ENCODE assay signal across 11 mouse cellular contexts in the genomic region with DNA sequence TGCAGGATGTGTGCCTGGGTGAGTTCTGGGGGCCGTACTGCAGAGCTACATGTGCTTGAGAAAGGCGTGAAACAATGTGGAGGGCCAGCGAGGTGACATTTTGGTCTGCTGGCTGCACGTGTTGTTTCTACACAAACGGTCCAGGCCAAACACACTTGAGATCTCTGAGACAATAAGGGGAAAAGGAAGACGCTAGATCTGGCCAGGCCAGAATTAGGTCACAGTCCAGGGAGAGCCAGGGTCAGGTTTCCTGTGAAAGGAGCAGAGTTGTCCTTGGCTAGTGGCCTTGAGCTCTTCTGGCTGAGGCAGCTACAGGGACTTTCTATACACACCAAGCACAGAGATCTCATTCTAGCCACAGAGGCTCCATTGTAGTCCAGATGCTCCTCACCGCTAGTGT. TPM values are rescaled to one million over a fixed set of nuclear protein-coding genes. Genes with fewer than 3 reads are reported as not detected.
DNase-seq lines count a peak whose midpoint lies in the region; ATAC-seq and TF ChIP-seq lines count a peak whose summit lies in the region.
"Had no signal": no experiment of that assay in that cellular context is flagged by ENCODE, and none has a peak within 500 bp of the region (broad histone marks: within the 10 kb centered on the region; RNA-seq: fewer than 3 reads in every experiment).

No protein-coding gene starts in this region.

- peak overlapping the region; percentile 5; the same call in 1 of the 2 replicates for H3K27ac ChIP-seq in ES-E14 (ENCODE audit: insufficient read depth, low read depth, low read length, poor library complexity, severe bottlenecking)
- H3K27ac ChIP-seq in layer of hippocampus, adult 2 months: no peak overlapping the region

- H3K4me3 ChIP-seq in ES-E14 (ENCODE audit: insufficient read depth in 1 of 2, low read depth in 1 of 2, low read length in 2 of 2, poor library complexity in 1 of 2, severe bottlenecking in 1 of 2): no peak overlapping the region
- H3K4me3 ChIP-seq in layer of hippocampus, adult 2 months: no peak overlapping the region

- no peak overlapping the region for H3K9ac ChIP-seq in ES-E14 (ENCODE audit: insufficient read depth, low read depth, low read length, poor library complexity, severe bottlenecking)
- H3K9ac ChIP-seq: liver, postnatal 0 days had no signal

- H3K36me3 ChIP-seq in ES-E14 (ENCODE audit: control insufficient read depth, insufficient read depth, low read length, poor library complexity, severe bottlenecking): no peaks in the 10 kb centered on the region

- H3K9me3 ChIP-seq in ES-E14 (ENCODE audit: control insufficient read depth, insufficient read depth, low read depth, low read length): no peaks in the 10 kb centered on the region

- no peak for ATAC-seq in CD4-positive, CD25-positive, alpha-beta regulatory T cell, adult 4 months
- ATAC-seq: forebrain, embryonic 14.5 days; liver, postnatal 0 days had no signal

- no peaks in the 10 kb centered on the region for H3K4me1 ChIP-seq in ES-E14 (ENCODE audit: control insufficient read depth in 2 of 2, insufficient read depth in 2 of 2, low read length in 2 of 2, poor library complexity in 1 of 2)

- in situ Hi-C loops in ES-E14 (cut with MboI; ENCODE audit: low sequenced_read_pairs in 2 of 2, unreplicated experiment in 2 of 2): no loop called here

- TF ChIP-seq CTCF in layer of hippocampus, adult 2 months (conservative IDR thresholded peaks at IDR 0.05): no peak

- peak; percentile 37 to 43 for DNase-seq in cerebellum, postnatal 10 days
- no peak for DNase-seq in cerebellum, postnatal 4 days (ENCODE audit: low spot score in 2 of 2)
- DNase-seq in ES-E14 (ENCODE audit: low read depth, low spot score): no peak
- peak; percentile 84 for DNase-seq in heart, adult 8-10 months (ENCODE audit: low spot score)
- DNase-seq in kidney, postnatal 14 days: peak; percentile 73
- no peak for DNase-seq in layer of hippocampus, adult 2 months (ENCODE audit: low spot score in 2 of 2)
- DNase-seq in urinary bladder, postnatal 10 days (ENCODE audit: low spot score): no peak
- DNase-seq: liver, postnatal 0 days; spleen, adult 18-20 months had no signal

TF ChIP-seq in ES-E14, 5 proteins besides CTCF, POLR2A, EP300 and RAD21:
- TF ChIP-seq ZC3H11A (IDR thresholded peaks at IDR 0.05; ENCODE audit: borderline replicate concordance, low read depth, low read length): no peak
- no peak for TF ChIP-seq MAFK (IDR thresholded peaks at IDR 0.05; ENCODE audit: insufficient read depth, low read depth, low read length)

RNA-seq across cellular contexts. Expression of gene Trp53i11, which starts 44.7 kb away (rescaled TPM):
- total RNA-seq in ES-E14 (2012; rRNA removed): 21.7 and 39.3 TPM in 2 replicates
- 10 to 100 TPM; 14.0 to 37.8 (median 23.2) TPM for total RNA-seq in heart, adult 8-10 months (2022)
- 10 to 100 TPM; 87.6 to 89.0 TPM for total RNA-seq in layer of hippocampus, adult 2 months (2021)
- polyA plus RNA-seq in CD4-positive, CD25-positive, alpha-beta regulatory T cell, adult 4 months (2017; shearing (Covaris generic)): 10 to 100 TPM; 48.6 to 70.7 TPM

Comparison
In these comparisons a context has a peak if more than half of its experiments do, and no peak if none do; other contexts are left out.
1. DNase-seq: peak in cerebellum, postnatal 10 days (2 of 2), heart, adult 8-10 months (single experiment) and kidney, postnatal 14 days (single experiment); none in cerebellum, postnatal 4 days (0 of 2), ES-E14 (single experiment), layer of hippocampus, adult 2 months (0 of 2) and urinary bladder, postnatal 10 days (single experiment).